Mouse (Mus musculus): ENCODE measurements around the gene Unc5a.

GRCm38 (mm10) chr13:54946406-54946805 lies 2.8 kb upstream of the Unc5a start:
- no peak for TF ChIP-seq HCFC1 (IDR thresholded peaks at IDR 0.05; ENCODE audit: borderline replicate concordance, insufficient read depth, low read length)
- TF ChIP-seq ZC3H11A (IDR thresholded peaks at IDR 0.05; ENCODE audit: borderline replicate concordance, low read depth, low read length): no peak
